Mouse (Mus musculus) central nervous system, embryonic 14 days (tissue): Measurements from ENCODE around the gene Gm7324. TPM values are rescaled to one million over a fixed set of nuclear protein-coding genes. Genes with fewer than 3 reads are reported as not detected.

Experiments used
- polyA plus RNA-seq: library from polyadenylated mRNA; depleted of rRNA; stranded (reverse); fragments of >200 nt; gene quantifications from 2 replicates; pipeline ENCODE4 v1.2.3, GENCODE M21; 2012; rRNA removed

The Gm7324 gene
- polyA plus RNA-seq = 0.69 and 0.75 TPM in 2 replicates

GRCm38 (mm10) chr14:43697621-43698020 is at the start of gene Gm7324:
TSS of gene Gm7324 (plus strand) at chr14:43697828.

GRCm38 (mm10) chr14:43677099-43677498 is 20.5 kb upstream of the Gm7324 start, which contains the start of gene Gm8165:
TSS of gene Gm8165 (minus strand) at chr14:43677199.

GRCm38 (mm10) chr14:43727385-43727784 is 29.8 kb downstream of the Gm7324 start, which contains the start of gene Gm16506:
TSS of gene Gm16506 (minus strand) at chr14:43727485.

GRCm38 (mm10) chr14:43747566-43747965 is 49.9 kb downstream of the Gm7324 start, which contains the start of gene Gm6526:
TSS of gene Gm6526 (plus strand) at chr14:43747866.

Other genes with a start within 250 kb of the Gm7324 start
- not detected in 2 replicates for gene Gm5799, start 154.3 kb upstream of the Gm7324 start, polyA plus RNA-seq
- gene Gm17654, start 118.7 kb upstream of the Gm7324 start, polyA plus RNA-seq = not detected in 2 replicates
- not detected in 2 replicates for gene Gm10375, start 89.8 kb upstream of the Gm7324 start, polyA plus RNA-seq
- gene Gm8165, start 20.6 kb upstream of the Gm7324 start, polyA plus RNA-seq = not detected in 2 replicates
- gene Gm16506, start 29.7 kb downstream of the Gm7324 start, polyA plus RNA-seq = not detected in 2 replicates
- gene Gm6526, start 50.0 kb downstream of the Gm7324 start, polyA plus RNA-seq = not detected in 2 replicates
- gene Gm8180, start 86.9 kb downstream of the Gm7324 start, polyA plus RNA-seq = not detected in 2 replicates
- gene Ear1, start 177.7 kb downstream of the Gm7324 start, polyA plus RNA-seq = 0.16 and 0.19 TPM in 2 replicates
- not detected in 2 replicates for gene Ear10, start 225.7 kb downstream of the Gm7324 start, polyA plus RNA-seq
- gene Gm8113, start 227.6 kb downstream of the Gm7324 start, polyA plus RNA-seq = 8.5 and 10.7 TPM in 2 replicates